Mouse (Mus musculus) heart, adult 9 months (tissue): ENCODE results near the gene Sart3.

ENCODE experiments used
- DNase-seq, 2 experiments: peaks; one replicate each; pipeline ENCODE4 v3.0.0; 2022; ENCODE audit warnings: low spot score in 2 of 2

Sart3 gene

DNA sequence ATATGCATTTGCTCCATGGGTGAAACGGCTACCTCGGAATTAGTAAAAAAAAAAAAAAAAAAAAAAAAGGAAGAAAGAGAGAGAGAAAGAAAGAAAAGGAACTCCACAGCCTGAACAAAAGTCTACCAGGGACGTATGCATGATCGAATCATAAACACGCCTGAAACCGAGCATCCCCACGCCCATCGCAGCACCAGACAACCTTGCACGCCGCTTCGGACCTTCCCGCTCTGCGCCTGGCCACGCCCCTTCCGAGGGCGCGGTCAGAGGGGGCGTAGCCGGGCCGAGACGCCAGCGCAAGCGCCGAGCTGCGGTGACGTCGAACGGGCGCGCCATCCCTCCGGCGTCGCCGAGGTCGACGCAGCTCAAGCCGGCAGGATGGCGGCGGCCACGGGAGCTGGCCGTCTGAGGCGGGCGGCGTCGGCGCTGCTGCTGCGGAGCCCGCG, at the start of gene Sart3, which contains the start of gene Iscu:
Gene Sart3, minus strand, starts transcription at position 61 of the 446 bp plus-strand sequence.
Gene Iscu, plus strand, starts transcription at position 299 of the 446 bp plus-strand sequence.
- DNase-seq, result peak; percentile 87 to 93

DNA sequence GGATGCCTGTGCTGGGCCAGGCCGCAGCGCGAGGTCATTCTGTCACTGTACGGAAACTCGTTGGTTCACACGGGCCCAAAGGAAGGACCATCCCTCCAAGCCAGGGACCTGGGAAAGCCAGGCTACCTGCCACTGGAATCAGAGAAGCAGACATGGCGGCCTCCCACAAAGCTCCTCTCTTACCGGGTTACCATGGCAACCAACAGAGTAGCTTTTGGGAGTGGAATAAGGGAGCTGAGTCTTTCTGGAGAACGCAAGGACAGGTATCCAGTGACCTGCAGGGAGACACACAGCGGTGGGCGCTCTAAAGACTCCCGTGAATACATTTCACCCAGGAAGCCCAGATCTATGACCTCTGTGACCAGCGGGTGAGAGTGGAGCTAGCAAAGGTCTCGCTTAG, 46.3 kb upstream of the Sart3 start:
- no peak for DNase-seq

DNA sequence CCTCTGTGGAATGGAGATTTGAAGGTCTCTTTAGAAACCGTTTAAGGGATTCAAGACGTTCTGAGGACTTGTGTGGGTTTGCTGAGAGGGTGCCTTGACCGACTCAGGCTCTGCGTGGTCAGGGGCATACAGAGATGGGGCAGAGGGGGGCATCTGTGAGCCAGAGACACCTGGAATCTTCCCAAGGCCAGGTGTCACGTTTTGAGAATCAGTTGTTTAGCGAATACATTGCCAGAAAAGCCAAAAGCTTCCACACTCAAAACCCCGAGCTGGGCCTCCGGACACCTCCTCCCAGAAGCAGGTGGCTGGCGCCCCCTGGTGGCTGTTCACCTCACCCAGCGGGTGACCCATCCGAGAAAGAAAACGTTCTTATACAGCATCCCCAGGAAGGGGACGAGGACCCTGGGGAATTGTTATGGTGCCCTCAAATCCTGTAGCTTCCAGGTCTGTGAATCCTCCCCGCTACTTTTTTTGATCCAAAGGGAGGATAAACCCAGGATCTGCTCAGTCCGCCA, 43.4 kb upstream of the Sart3 start:
- DNase-seq, result peak in 1 of 2 experiments; percentile 34

DNA sequence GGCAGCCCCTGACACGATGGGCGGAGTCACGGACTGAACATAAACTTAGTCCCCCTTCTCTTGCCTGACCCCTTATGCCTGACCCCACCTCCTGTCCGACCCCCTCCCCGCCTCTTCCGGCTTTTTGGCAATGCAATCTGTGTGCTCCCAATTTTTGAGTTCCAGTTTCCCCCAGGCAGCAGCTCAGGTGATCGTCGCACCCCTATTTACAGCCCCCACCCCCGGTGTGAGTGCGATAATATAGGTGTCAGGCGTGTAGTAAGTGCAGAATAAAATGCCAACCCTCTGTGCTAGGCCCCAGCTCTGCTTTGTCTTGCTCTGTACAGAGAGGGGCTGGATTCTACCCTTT, 42.7 kb upstream of the Sart3 start:
- DNase-seq, result no peak

DNA sequence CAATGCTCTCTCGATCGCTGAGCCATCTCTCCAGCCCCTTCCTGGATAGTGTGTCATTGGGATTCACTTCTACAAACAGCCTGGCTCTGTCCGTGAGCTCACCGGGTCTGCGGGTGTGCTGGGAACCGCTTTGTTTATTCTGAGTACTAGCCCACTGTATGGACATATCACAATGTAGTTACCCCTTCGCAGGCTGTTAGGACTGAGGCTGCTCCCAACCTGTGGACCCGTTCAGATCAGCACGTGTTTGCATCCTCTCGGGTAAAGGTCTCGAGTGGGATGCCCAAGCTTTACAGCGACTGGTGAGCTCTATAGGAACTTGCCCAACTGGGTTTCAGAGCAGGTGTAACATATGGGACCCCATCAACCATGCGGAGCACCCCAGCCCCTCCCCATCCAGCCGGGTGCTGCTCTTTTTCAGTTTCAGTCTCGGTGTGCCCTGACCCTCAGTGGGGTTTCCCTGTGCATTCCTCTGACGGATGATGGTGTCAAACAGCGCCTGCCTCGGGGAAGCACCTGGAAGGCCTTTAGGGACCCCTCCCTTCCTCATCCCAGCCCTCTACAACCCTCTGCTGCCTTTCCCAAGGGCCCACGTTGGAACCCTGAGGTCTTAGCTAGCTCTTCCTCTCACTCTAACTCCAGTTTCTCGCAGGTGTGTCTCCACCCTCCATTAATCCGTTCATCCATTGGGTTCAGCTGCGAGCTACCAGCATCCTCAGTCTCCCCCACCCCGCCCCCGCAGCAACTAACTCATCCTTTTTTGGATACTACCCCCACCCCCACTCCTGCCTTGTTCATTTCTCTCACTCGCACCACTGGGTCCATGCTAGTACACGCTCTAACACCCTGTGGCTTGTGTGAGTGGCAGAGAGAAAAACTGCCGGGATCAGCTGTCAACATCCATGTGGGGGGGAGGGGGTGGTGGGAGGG, 42.1 kb upstream of the Sart3 start:
- no peak for DNase-seq

DNA sequence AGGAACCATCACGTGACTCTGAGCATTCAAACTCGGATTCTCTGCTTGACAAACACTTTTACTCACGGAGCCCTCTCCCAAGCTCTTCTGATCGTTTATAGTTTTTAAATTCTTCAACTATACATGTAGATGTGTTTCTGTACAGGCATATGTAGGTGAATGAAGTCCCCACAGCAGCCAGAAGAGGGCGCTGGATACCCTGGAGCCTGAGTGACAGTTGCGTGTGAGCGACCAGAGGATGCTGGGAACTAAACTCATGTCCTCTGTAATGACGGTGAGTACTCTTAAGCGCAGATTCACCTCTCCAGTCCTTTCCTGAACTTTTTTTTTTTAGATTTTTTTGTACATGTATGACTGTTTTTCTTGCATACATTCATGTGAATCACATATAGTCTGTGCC, 41.3 kb upstream of the Sart3 start:
- DNase-seq, result no peak

DNA sequence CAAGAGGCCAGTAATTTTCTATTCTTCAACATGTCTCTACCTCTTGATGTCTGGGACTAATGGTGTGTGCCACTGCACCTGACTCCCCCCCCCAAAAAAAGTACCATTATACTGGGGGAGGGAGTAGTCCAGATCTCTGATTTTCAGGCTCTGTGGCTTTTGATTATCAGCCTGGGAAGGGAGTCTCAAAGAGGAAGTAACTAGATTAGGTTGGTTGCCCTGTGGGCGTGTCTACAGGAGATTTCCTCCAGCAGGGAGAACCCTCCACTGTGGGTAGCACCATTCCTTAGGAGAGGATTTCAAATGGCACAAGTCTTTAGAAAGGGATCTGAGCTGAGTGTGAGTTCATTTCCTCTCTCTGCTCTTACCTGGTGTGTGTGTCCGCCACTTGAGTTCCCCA, 40.3 kb upstream of the Sart3 start:
- DNase-seq, result no peak

DNA sequence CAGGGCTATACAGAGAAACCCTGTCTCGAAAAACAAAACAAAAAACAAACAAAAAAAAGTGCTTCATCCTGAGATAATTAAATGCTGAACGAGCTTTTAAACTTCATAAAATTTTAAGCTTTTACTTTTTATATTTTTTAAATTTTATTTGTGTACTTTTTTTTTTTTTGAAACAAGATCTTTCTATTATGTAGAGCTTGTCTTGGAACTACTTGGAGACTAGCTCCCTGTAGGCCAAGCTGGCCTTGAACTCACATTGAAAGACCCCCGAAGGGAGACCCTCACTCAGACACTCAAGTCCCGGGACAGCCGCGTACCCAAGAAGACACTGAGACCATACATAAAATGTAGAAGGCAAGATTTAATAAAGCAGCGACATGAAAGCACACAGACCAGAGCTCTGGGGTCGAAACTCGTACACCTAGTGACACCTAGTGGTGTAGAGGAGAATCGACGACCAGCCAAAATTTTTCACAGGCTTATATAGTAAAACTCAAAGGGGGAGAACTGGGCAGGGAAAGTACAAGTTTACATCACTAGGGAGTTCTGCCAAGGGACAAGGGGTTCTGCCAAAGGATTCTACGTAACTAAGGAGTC, 39.6 kb upstream of the Sart3 start:
- peak in 1 of 2 experiments; percentile 42 for DNase-seq

DNA sequence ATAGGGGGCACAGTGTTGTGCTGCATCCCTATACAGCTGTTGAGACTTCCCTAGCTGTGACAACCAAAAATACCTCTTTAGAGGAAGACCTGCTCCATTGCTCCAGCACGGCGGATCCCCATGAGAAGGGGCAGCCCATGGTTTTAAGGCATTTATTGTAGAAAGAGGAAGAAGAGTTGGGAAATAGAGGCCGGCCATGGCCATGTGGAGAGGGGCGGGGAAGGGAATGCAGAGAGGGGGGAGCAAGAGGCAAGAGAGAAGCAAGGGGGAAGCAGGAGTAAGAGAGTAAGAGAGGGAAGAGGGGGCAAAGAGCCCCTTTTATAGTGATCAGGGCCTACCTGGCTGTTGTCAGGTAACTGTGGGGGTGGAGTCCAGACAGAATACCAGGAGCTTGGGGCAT, 37.8 kb upstream of the Sart3 start:
- no peak for DNase-seq

DNA sequence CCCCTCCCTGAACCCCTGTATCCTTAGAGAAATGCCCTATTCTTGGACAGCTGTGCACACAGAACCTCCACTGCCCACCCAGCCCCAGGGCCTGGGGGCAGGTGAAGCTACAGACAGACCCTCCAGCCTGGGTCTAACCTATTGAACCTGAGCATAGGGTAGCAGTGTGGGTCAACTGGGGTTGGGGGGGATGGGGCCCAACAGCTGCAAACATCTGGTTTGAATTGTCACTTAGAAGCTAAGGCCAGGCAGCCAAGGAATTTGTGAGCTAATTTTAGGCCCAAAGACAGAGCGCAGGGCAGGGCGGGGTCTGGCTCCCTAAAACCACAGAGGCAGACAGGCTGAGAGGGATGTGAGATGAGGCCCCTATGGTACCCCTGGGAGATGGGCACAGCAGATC, 35.9 kb upstream of the Sart3 start:
- no peak for DNase-seq

DNA sequence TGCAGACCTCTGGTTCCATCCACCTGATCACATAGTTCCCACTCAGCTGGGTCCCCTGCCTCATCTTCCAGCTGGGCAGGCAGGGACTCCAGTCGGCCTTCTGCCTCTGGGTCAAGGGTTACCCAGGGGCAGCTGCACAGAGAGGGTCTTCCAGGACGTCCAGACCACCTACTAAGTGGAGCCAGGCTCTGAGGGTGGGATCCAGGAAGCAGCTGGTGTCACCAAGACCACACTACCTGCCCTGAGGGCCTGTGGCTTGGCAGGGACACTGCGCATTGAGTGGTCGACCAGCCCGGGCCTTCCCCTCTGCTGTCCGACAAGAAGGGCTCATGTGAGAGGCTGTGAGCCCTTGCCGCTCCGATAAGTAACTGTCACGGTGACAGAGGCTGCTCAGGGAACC, 35.4 kb upstream of the Sart3 start:
- no peak for DNase-seq

DNA sequence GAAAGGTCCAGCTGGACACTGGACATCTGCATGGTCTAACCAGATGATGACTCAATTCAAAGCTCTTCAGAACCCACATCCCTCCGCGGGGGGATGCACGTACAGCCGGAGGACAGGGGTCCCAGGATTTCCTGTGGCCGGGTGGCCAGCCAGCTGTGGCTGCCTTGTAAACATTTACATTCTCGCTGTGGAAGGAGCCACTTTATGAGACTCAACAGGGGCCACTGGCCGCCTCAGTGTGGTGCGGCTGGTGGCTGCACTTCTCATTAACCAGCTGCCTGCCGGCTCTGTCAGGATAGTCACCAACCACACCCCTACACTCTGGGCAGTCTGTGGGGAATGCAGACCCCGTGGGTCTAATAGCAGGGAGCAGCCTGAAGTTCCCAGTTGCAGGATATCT, 34.1 kb upstream of the Sart3 start:
- DNase-seq, result no peak

DNA sequence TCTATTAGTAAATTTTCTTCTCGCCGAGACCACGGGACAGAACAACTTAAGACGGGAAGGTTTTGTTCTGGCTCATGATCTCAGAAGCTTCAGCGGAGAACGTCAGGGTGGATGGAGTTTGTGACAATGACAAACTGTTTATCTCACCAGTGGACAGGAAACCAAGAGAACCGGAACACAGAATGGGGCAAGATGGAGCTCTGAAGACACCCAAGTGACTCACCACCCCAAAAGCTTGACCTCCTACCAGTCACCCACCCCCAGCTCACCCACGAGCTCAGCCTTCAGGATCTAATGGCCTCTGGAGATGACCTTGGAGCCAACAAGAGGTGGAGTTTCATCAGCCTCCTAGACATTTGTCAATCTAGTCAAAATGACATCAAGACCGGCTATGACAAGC, 33.0 kb upstream of the Sart3 start:
- DNase-seq, result no peak

DNA sequence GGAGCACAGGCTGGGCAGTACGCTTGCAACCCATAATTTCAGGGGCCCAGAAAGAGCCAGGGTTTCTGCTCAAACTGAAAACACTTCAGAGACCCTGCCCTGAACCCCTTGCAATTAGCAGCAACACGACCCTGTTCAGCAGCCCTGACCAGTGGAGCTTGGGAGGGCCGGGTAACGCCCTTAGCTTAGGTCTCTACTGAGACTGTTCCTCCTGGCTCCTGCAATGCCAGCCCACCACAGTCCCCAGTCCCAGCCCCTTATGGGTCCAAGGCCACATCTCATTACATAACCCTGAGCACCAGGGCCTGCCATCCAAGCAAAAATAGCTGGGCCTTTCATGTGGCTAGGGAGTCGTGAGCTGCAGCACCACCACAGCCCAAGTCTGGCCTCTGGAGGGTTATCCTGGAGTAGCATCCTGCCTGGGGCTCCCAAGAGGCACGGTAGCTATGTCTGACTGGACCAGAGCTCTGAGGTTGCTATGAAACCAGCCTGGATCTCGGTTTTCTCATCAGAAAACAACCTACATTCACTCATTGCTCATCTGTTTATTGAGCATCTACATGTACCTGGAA, 32.2 kb upstream of the Sart3 start:
- no peak for DNase-seq

DNA sequence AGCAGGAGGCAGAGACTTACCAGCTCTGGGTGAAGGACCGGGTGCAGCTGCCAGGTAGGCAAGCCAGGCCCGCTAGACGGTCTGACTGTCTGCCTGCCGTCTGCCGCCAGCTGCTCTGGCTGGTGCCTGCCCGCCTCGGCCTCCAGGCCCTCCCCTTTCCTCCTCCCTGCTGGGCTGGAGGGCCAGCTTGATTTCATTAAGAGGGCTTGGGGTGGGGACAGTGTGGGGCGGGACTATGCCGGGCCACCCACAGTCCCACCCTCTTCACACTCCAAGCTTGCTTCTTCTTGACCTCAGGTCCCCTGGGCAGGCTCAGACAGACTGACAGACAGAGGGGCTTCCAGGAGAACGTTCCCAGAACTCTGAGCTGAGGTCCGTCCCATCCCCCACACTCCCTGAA, 28.0 kb upstream of the Sart3 start, which contains the start of gene Tmem119:
Gene Tmem119, minus strand, starts transcription at position 237 of the 400 bp plus-strand sequence.
- DNase-seq, result peak; percentile 53 to 58

DNA sequence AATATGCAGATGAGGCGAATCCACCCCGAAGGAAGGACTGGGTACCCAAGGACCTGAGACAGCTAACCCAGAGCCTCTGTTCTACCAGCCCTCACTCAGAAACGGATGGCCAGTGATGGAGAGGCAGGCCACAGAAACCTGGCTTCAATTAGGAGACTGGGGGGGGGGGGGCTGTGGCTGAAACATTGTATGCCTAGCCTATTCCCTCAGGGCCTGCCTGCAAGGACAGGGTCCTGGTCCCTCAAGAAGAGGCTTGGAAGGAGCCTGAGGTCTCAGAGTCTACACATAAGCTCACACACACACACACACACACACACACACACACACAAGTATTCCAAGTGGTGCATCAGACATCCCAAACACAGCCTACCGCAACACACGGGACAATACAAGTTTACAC, 27.4 kb upstream of the Sart3 start:
- no peak for DNase-seq

DNA sequence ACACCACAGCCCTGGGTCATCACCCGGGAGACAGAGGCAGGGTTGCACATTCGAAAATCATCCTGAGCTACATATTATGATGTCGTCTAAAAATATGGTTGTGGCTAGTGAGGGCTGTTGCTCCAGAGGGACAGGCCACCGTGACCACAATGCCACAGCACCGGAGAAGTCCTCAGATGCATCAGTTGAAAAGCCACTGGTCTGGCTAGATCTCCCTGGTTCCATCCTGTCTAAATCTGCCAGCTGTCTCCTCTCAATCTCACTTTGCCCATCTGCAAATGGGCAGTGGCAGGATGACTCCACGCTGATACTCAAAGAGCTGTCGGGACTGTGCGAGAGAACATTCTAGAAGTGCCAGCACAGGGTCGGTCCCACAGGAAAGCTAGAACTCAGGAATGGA, 26.2 kb upstream of the Sart3 start:
- DNase-seq, result no peak

DNA sequence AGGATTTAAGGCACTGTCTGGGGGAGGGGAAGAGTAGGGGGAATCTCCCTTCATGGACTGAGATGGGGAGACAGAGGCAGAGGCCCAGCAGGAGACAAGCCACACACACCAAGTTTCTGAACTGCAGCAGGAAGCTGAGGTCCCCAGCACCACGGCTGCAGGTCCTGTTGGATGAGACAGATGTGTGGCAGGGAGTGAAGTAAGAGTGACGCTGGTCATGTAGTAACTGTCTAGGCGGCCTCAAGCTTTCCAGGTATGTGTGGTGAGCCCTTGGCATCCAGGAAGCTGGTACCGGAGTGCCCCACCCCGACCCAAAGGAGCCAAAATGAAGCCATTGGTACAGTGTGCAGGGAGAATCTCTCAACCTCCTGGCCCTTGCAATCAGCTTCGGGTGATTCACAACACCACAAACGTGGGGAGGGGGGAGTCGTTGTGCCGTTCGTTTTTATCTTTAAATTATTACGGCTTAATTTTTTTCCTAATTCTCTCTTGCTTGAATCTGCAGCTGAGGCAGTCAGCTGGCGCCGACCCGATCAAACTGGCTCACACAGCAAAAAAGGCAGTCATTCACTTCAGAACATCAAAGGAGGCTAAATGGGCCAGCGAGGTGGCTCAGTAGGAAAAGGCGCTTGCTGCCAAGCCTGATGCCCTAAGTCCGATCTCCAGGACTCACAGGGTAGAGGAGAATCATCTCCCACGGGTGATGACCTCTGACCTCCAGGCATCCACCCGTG, 25.0 kb upstream of the Sart3 start:
- DNase-seq, result no peak

DNA sequence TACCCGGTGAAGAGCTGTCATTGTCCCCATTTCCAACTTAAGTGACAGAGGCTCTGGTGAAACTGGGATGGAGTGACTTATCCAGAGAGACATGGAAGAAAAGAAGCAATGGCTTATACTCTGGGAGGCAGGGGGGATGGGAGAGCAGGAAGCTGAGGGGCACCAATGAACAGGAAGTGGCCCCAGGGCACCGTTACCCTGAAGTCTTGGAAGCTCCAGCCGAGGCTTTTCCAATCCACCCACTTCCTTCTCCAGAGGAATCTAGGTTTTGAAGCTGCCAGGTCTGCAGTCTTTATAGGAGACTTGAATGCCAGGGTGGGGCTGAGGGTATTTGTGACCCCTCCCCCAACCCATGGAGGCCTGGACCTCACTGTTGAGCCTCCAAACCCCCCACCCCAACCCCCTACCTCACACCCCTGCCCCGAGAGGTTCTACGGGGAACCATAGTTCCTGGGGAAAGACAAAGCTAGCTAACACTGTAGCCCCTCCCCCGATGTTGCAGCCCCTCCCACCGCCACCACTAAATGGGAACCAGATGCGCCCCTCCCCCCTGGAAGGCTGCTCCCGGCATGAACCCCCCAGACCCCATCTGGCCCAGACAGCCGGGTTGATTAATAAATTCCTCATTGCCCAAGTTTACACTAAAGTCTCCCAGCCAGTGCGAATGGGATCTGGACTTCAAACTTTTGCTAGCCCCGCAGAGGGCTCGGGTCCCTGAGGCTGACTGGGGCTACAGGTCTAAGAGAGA, 24.3 kb upstream of the Sart3 start:
- no peak for DNase-seq

DNA sequence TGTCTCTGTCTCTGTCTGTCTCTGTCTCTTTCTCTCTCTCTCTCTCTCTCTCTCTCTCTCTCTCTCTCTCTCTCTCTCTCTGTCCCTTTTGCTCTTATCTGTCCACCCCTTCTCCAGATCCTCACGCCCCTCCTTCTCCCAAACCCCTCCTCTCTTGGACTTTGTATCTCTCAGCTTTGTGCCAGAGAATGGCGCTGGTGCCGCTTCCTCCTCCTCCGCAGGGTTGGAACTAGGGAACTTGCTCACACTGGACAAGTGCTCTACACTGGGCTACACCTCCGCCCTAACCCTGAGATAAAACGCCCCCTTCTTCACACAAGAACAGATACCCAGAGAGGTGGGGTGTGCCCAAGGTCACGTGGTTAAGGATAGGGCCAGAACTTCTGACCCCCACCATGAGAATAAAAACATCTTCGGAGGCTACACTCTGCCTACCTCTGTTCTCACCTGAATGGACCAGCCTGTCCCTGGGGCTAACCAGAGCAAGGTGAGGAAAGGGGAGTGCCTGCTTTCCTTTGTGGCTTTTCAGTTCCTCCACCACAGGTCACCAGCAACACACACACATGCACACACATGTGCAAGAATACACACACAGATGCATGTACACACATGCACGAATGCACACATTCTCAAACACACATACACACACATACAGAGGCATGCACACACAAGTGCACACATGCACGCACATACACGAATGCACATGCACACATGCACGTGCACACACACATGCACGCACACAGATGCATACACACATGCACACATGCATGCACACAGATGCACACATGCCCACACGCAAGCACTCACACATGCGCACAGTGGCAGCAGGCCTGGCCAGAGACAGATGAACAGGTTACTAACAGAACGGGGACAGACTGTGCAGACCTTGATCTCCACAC, 19.1 kb upstream of the Sart3 start:
- no peak for DNase-seq
